Mouse (Mus musculus): Measurements from ENCODE around the gene Nsrp1. TPM values are rescaled to one million over a fixed set of nuclear protein-coding genes. Genes with fewer than 3 reads are reported as not detected.
"Not testable (repeated sequence)": the region's sequence is repeated elsewhere in the genome, so short reads cannot be mapped to it uniquely, and the experiment has no call there.

The Nsrp1 gene
- polyA plus RNA-seq, 1 experiment from 2014 or later = 76.3 TPM

GRCm38 (mm10) chr11:77087004-77087403, 8.8 kb upstream of the Nsrp1 start:
- no peak for DNase-seq (ENCODE audit: low spot score)
- no peak for TF ChIP-seq CTCF (IDR thresholded peaks at IDR 0.05; ENCODE audit: low read depth)
- Histone ChIP-seq H3K4me3 (replicated peaks; ENCODE audit: low read depth, low read length) (no peak overlapping the region), H3K4me2 (ENCODE audit: low read length) (no peak overlapping the region), H3K27me3 (ENCODE audit: insufficient read depth, low read length) (no peaks in the 10 kb centered on the region; the same call in 1 of the 2 replicates), H3K9me3 (replicated peaks; ENCODE audit: low read length) (no peaks in the 10 kb centered on the region), H3K27ac (no peak overlapping the region), H3K9ac (ENCODE audit: low read depth, low read length) (no peak overlapping the region), H3K36me3 (ENCODE audit: insufficient read depth, low read length) (no peaks in the 10 kb centered on the region), H3K4me1 (replicated peaks; ENCODE audit: insufficient read depth, low read length) (no peaks in the 10 kb centered on the region)
- 85% methylated on average over 2 of the region's 2 CpGs for WGBS
- no peak for ATAC-seq (replicated peaks; ENCODE audit: low FRiP score, low read depth)

- ATAC-seq (replicated peaks; ENCODE audit: low FRiP score, low read depth) (no peak), DNase-seq (ENCODE audit: low spot score) (no peak)
- WGBS = 65% methylated on average over 5 of the region's 5 CpGs
- no peaks in the 10 kb centered on the region; the same call in 1 of the 2 replicates for H3K27me3 ChIP-seq (ENCODE audit: insufficient read depth, low read length)
- H3K36me3 ChIP-seq (ENCODE audit: insufficient read depth, low read length) = no peaks in the 10 kb centered on the region
- TF ChIP-seq CTCF (IDR thresholded peaks at IDR 0.05; ENCODE audit: low read depth) = no peak
- no peak overlapping the region for H3K27ac ChIP-seq
- H3K4me3 ChIP-seq (replicated peaks; ENCODE audit: low read depth, low read length) = no peak overlapping the region
- H3K4me2 ChIP-seq (ENCODE audit: low read length) = no peak overlapping the region
- H3K4me1 ChIP-seq (replicated peaks; ENCODE audit: insufficient read depth, low read length) = no peaks in the 10 kb centered on the region
- no peaks in the 10 kb centered on the region for H3K9me3 ChIP-seq (replicated peaks; ENCODE audit: low read length)
- no peak overlapping the region for H3K9ac ChIP-seq (ENCODE audit: low read depth, low read length)
Measured at GRCm38 (mm10) chr11:77084001-77084682, 5.9 kb upstream of the Nsrp1 start.

- H3K9ac ChIP-seq (ENCODE audit: low read depth, low read length) = no peak overlapping the region
- H3K27me3 ChIP-seq (ENCODE audit: insufficient read depth, low read length) = no peaks in the 10 kb centered on the region
- no peak overlapping the region for H3K4me3 ChIP-seq (replicated peaks; ENCODE audit: low read depth, low read length)
- DNase-seq (ENCODE audit: low spot score) (no peak), ATAC-seq (replicated peaks; ENCODE audit: low FRiP score, low read depth) (no peak)
- peaks cover 10% of the 10 kb centered on the region; the same call in 1 of the 2 replicates for H3K36me3 ChIP-seq (ENCODE audit: insufficient read depth, low read length)
- H3K9me3 ChIP-seq (replicated peaks; ENCODE audit: low read length) = no peaks in the 10 kb centered on the region
- TF ChIP-seq CTCF (IDR thresholded peaks at IDR 0.05; ENCODE audit: low read depth) = no peak
- no peak overlapping the region for H3K27ac ChIP-seq
- 88% methylated on average over 1 of the region's 1 CpGs for WGBS
- H3K4me1 ChIP-seq (replicated peaks; ENCODE audit: insufficient read depth, low read length) = 0 out of 2 replicates have a peak, but pooled peaks cover 3% of the 10 kb centered on the region
- no peak overlapping the region for H3K4me2 ChIP-seq (ENCODE audit: low read length)
Measured at GRCm38 (mm10) chr11:77079361-77079760, 1.1 kb upstream of the Nsrp1 start.

GRCm38 (mm10) chr11:77077792-77078191, 443 bp downstream of the Nsrp1 start:
- 0 out of 2 replicates have a peak, but pooled peaks cover 3% of the 10 kb centered on the region for H3K4me1 ChIP-seq (replicated peaks; ENCODE audit: insufficient read depth, low read length)
- no peaks in the 10 kb centered on the region for H3K9me3 ChIP-seq (replicated peaks; ENCODE audit: low read length)
- peak overlapping the region; percentile 76 for H3K9ac ChIP-seq (ENCODE audit: low read depth, low read length)
- ATAC-seq (replicated peaks; ENCODE audit: low FRiP score, low read depth) = 0 out of 2 replicates have a peak, but pooled peaks have one; percentile 10
- WGBS = 4% methylated on average over 16 of the region's 16 CpGs
- peaks cover 15% of the 10 kb centered on the region; the same call in 1 of the 2 replicates for H3K36me3 ChIP-seq (ENCODE audit: insufficient read depth, low read length)
- peak overlapping the region; percentile 93 for H3K4me3 ChIP-seq (replicated peaks; ENCODE audit: low read depth, low read length)
- H3K27me3 ChIP-seq (ENCODE audit: insufficient read depth, low read length) = no peaks in the 10 kb centered on the region
- peak overlapping the region; percentile 88 for H3K27ac ChIP-seq
- DNase-seq (ENCODE audit: low spot score) = peak; percentile 27
- no peak for TF ChIP-seq CTCF (IDR thresholded peaks at IDR 0.05; ENCODE audit: low read depth)
- peak overlapping the region; percentile 76 for H3K4me2 ChIP-seq (ENCODE audit: low read length)

GRCm38 (mm10) chr11:77077331-77077730, 904 bp downstream of the Nsrp1 start:
- H3K9me3 ChIP-seq (replicated peaks; ENCODE audit: low read length); DNase-seq (ENCODE audit: low spot score); ATAC-seq (replicated peaks; ENCODE audit: low FRiP score, low read depth); H3K27me3 ChIP-seq (ENCODE audit: insufficient read depth, low read length); H3K4me1 ChIP-seq (replicated peaks; ENCODE audit: insufficient read depth, low read length): not testable (repeated sequence)
- Histone ChIP-seq H3K4me3 (replicated peaks; ENCODE audit: low read depth, low read length) (peak overlapping the region; percentile 93), H3K4me2 (ENCODE audit: low read length) (peak overlapping the region; percentile 76), H3K9ac (ENCODE audit: low read depth, low read length) (peak overlapping the region; percentile 76), H3K36me3 (ENCODE audit: insufficient read depth, low read length) (peaks cover 17% of the 10 kb centered on the region; the same call in 1 of the 2 replicates), H3K27ac (peak overlapping the region; percentile 88; the same call in 1 of the 2 replicates)
- 50% methylated on average over 4 of the region's 4 CpGs for WGBS

- Histone ChIP-seq H3K9me3 (replicated peaks; ENCODE audit: low read length) (no peaks in the 10 kb centered on the region), H3K4me1 (replicated peaks; ENCODE audit: insufficient read depth, low read length) (no peaks in the 10 kb centered on the region), H3K27me3 (ENCODE audit: insufficient read depth, low read length) (no peaks in the 10 kb centered on the region), H3K9ac (ENCODE audit: low read depth, low read length) (no peak overlapping the region), H3K4me2 (ENCODE audit: low read length) (no peak overlapping the region), H3K36me3 (ENCODE audit: insufficient read depth, low read length) (peaks cover 15% of the 10 kb centered on the region; the same call in 1 of the 2 replicates), H3K27ac (no peak overlapping the region), H3K4me3 (replicated peaks; ENCODE audit: low read depth, low read length) (no peak overlapping the region)
- ATAC-seq (replicated peaks; ENCODE audit: low FRiP score, low read depth) = no peak
- DNase-seq (ENCODE audit: low spot score) = peak; percentile 47
- 76% methylated on average over 4 of the region's 4 CpGs for WGBS
- TF ChIP-seq CTCF (IDR thresholded peaks at IDR 0.05; ENCODE audit: low read depth) = peak; percentile 64
Measured at GRCm38 (mm10) chr11:77070721-77071120, 7.5 kb downstream of the Nsrp1 start.

Data from kidney, postnatal 0 days (tissue).